Mouse (Mus musculus) embryo, embryonic 10.5 days (tissue): ENCODE results near the gene Sipa1l1.

ENCODE experiments used
- DNase-seq: peaks from one replicate; pipeline ENCODE4 v3.0.0-alpha.2; 2015; ENCODE audit warnings: low spot score

Gene Sipa1l1

GRCm38 (mm10) chr12:82247371-82248258 lies 78.5 kb downstream of the Sipa1l1 start:
- DNase-seq: no peak

GRCm38 (mm10) chr12:82248501-82248900 lies 79.4 kb downstream of the Sipa1l1 start:
- DNase-seq: no peak

GRCm38 (mm10) chr12:82251328-82251727 lies 82.2 kb downstream of the Sipa1l1 start:
- DNase-seq: no peak

- no peak for DNase-seq
These were observed 85.0 kb downstream of the Sipa1l1 start for GRCm38 (mm10) chr12:82254076-82254475.

- DNase-seq: no peak
These were observed 86.9 kb downstream of the Sipa1l1 start for GRCm38 (mm10) chr12:82256012-82256411.

- DNase-seq: no peak
These were observed 87.9 kb downstream of the Sipa1l1 start for GRCm38 (mm10) chr12:82256921-82257500.

GRCm38 (mm10) chr12:82257994-82258785 lies 89.1 kb downstream of the Sipa1l1 start:
- DNase-seq: no peak

- DNase-seq: no peak
These were observed 94.3 kb downstream of the Sipa1l1 start for GRCm38 (mm10) chr12:82263443-82263842.

- DNase-seq: no peak
These were observed 95.1 kb downstream of the Sipa1l1 start for GRCm38 (mm10) chr12:82264083-82264851.

GRCm38 (mm10) chr12:82265335-82266274 lies 96.5 kb downstream of the Sipa1l1 start:
- DNase-seq: no peak

- DNase-seq: no peak
These were observed 102.3 kb downstream of the Sipa1l1 start for GRCm38 (mm10) chr12:82271447-82271846.

- DNase-seq: no peak
These were observed 104.4 kb downstream of the Sipa1l1 start for GRCm38 (mm10) chr12:82273503-82273902.

GRCm38 (mm10) chr12:82274576-82274975 lies 105.5 kb downstream of the Sipa1l1 start:
- no peak for DNase-seq

- DNase-seq: no peak
These were observed 106.6 kb downstream of the Sipa1l1 start for GRCm38 (mm10) chr12:82275767-82276166.

- DNase-seq: no peak
These were observed 107.5 kb downstream of the Sipa1l1 start for GRCm38 (mm10) chr12:82276591-82276990.

GRCm38 (mm10) chr12:82284617-82285016 lies 115.5 kb downstream of the Sipa1l1 start:
- DNase-seq: no peak

GRCm38 (mm10) chr12:82285018-82285417 lies 115.9 kb downstream of the Sipa1l1 start:
- DNase-seq: no peak

- DNase-seq: peak; percentile 24
These were observed 116.9 kb downstream of the Sipa1l1 start for GRCm38 (mm10) chr12:82286068-82286467.

- no peak for DNase-seq
These were observed 117.7 kb downstream of the Sipa1l1 start for GRCm38 (mm10) chr12:82286804-82287203.

GRCm38 (mm10) chr12:82293545-82294247 lies 124.6 kb downstream of the Sipa1l1 start:
- no peak for DNase-seq
